Mouse (Mus musculus): Measurements from ENCODE around the gene Isy1.

The Isy1 gene

GRCm38 (mm10) chr6:87814486-87814885, 24.1 kb downstream of the Isy1 start:
- no peak for DNase-seq (ENCODE audit: low read depth, low spot score)
- Histone ChIP-seq H3K27me3 (ENCODE audit: control insufficient read depth, insufficient read depth, low read length, poor library complexity, severe bottlenecking) (no peaks in the 10 kb centered on the region; the same call in 1 of the 2 replicates), H3K36me3 (ENCODE audit: control insufficient read depth, insufficient read depth, low read length, poor library complexity, severe bottlenecking) (peaks cover 3% of the 10 kb centered on the region; the same call in 1 of the 2 replicates)

GRCm38 (mm10) chr6:87812656-87813055, 25.9 kb downstream of the Isy1 start:
- Histone ChIP-seq H3K27me3 (ENCODE audit: control insufficient read depth, insufficient read depth, low read length, poor library complexity, severe bottlenecking) (no peaks in the 10 kb centered on the region; the same call in 1 of the 2 replicates), H3K36me3 (ENCODE audit: control insufficient read depth, insufficient read depth, low read length, poor library complexity, severe bottlenecking) (peaks cover 2% of the 10 kb centered on the region; the same call in 1 of the 2 replicates)
- DNase-seq (ENCODE audit: low read depth, low spot score), result no peak

- Histone ChIP-seq H3K27me3 (ENCODE audit: control insufficient read depth, insufficient read depth, low read length, poor library complexity, severe bottlenecking) (no peaks in the 10 kb centered on the region), H3K36me3 (ENCODE audit: control insufficient read depth, insufficient read depth, low read length, poor library complexity, severe bottlenecking) (no peaks in the 10 kb centered on the region; the same call in 1 of the 2 replicates)
- DNase-seq (ENCODE audit: low read depth, low spot score), result peak; percentile 89
Observed at GRCm38 (mm10) chr6:87811675-87812338, 26.8 kb downstream of the Isy1 start, which contains the start of gene Rab43. Rab43 (minus strand) TSS chr6:87812164.

GRCm38 (mm10) chr6:87810713-87811669, 27.6 kb downstream of the Isy1 start:
- no peaks in the 10 kb centered on the region; the same call in 1 of the 2 replicates for H3K36me3 ChIP-seq (ENCODE audit: control insufficient read depth, insufficient read depth, low read length, poor library complexity, severe bottlenecking)
- DNase-seq (ENCODE audit: low read depth, low spot score), result peak; percentile 80
- no peaks in the 10 kb centered on the region for H3K27me3 ChIP-seq (ENCODE audit: control insufficient read depth, insufficient read depth, low read length, poor library complexity, severe bottlenecking)

GRCm38 (mm10) chr6:87810311-87810710, 28.3 kb downstream of the Isy1 start:
- Histone ChIP-seq H3K36me3 (ENCODE audit: control insufficient read depth, insufficient read depth, low read length, poor library complexity, severe bottlenecking) (no peaks in the 10 kb centered on the region), H3K27me3 (ENCODE audit: control insufficient read depth, insufficient read depth, low read length, poor library complexity, severe bottlenecking) (no peaks in the 10 kb centered on the region)
- DNase-seq (ENCODE audit: low read depth, low spot score), result no peak

- Histone ChIP-seq H3K27me3 (ENCODE audit: control insufficient read depth, insufficient read depth, low read length, poor library complexity, severe bottlenecking) (no peaks in the 10 kb centered on the region), H3K36me3 (ENCODE audit: control insufficient read depth, insufficient read depth, low read length, poor library complexity, severe bottlenecking) (no peaks in the 10 kb centered on the region; the same call in 1 of the 2 replicates)
- peak; percentile 14 for DNase-seq (ENCODE audit: low read depth, low spot score)
Observed at GRCm38 (mm10) chr6:87809651-87810161, 28.9 kb downstream of the Isy1 start.

GRCm38 (mm10) chr6:87809144-87809543, 29.5 kb downstream of the Isy1 start:
- Histone ChIP-seq H3K27me3 (ENCODE audit: control insufficient read depth, insufficient read depth, low read length, poor library complexity, severe bottlenecking) (no peaks in the 10 kb centered on the region), H3K36me3 (ENCODE audit: control insufficient read depth, insufficient read depth, low read length, poor library complexity, severe bottlenecking) (no peaks in the 10 kb centered on the region; the same call in 1 of the 2 replicates)
- peak; percentile 68 for DNase-seq (ENCODE audit: low read depth, low spot score)

- no peak for DNase-seq (ENCODE audit: low read depth, low spot score)
- no peaks in the 10 kb centered on the region for H3K27me3 ChIP-seq (ENCODE audit: control insufficient read depth, insufficient read depth, low read length, poor library complexity, severe bottlenecking)
- H3K36me3 ChIP-seq (ENCODE audit: control insufficient read depth, insufficient read depth, low read length, poor library complexity, severe bottlenecking), result no peaks in the 10 kb centered on the region; the same call in 1 of the 2 replicates
Observed at GRCm38 (mm10) chr6:87808521-87808920, 30.1 kb downstream of the Isy1 start.

GRCm38 (mm10) chr6:87807735-87808440, 30.7 kb downstream of the Isy1 start:
- Histone ChIP-seq H3K27me3 (ENCODE audit: control insufficient read depth, insufficient read depth, low read length, poor library complexity, severe bottlenecking) (no peaks in the 10 kb centered on the region), H3K36me3 (ENCODE audit: control insufficient read depth, insufficient read depth, low read length, poor library complexity, severe bottlenecking) (no peaks in the 10 kb centered on the region; the same call in 1 of the 2 replicates)
- no peak for DNase-seq (ENCODE audit: low read depth, low spot score)

GRCm38 (mm10) chr6:87806857-87807256, 31.7 kb downstream of the Isy1 start:
- Histone ChIP-seq H3K36me3 (ENCODE audit: control insufficient read depth, insufficient read depth, low read length, poor library complexity, severe bottlenecking) (no peaks in the 10 kb centered on the region; the same call in 1 of the 2 replicates), H3K27me3 (ENCODE audit: control insufficient read depth, insufficient read depth, low read length, poor library complexity, severe bottlenecking) (no peaks in the 10 kb centered on the region)
- DNase-seq (ENCODE audit: low read depth, low spot score), result peak; percentile 22

GRCm38 (mm10) chr6:87806028-87806427, 32.6 kb downstream of the Isy1 start:
- Histone ChIP-seq H3K36me3 (ENCODE audit: control insufficient read depth, insufficient read depth, low read length, poor library complexity, severe bottlenecking) (no peaks in the 10 kb centered on the region; the same call in 1 of the 2 replicates), H3K27me3 (ENCODE audit: control insufficient read depth, insufficient read depth, low read length, poor library complexity, severe bottlenecking) (no peaks in the 10 kb centered on the region)
- peak; percentile 74 for DNase-seq (ENCODE audit: low read depth, low spot score)

- DNase-seq (ENCODE audit: low read depth, low spot score), result no peak
- no peaks in the 10 kb centered on the region for H3K27me3 ChIP-seq (ENCODE audit: control insufficient read depth, insufficient read depth, low read length, poor library complexity, severe bottlenecking)
- no peaks in the 10 kb centered on the region; the same call in 1 of the 2 replicates for H3K36me3 ChIP-seq (ENCODE audit: control insufficient read depth, insufficient read depth, low read length, poor library complexity, severe bottlenecking)
Observed at GRCm38 (mm10) chr6:87805448-87805847, 33.1 kb downstream of the Isy1 start.

GRCm38 (mm10) chr6:87804886-87805285, 33.7 kb downstream of the Isy1 start:
- H3K36me3 ChIP-seq (ENCODE audit: control insufficient read depth, insufficient read depth, low read length, poor library complexity, severe bottlenecking), result no peaks in the 10 kb centered on the region; the same call in 1 of the 2 replicates
- no peak for DNase-seq (ENCODE audit: low read depth, low spot score)

GRCm38 (mm10) chr6:87804036-87804435, 34.6 kb downstream of the Isy1 start:
- DNase-seq (ENCODE audit: low read depth, low spot score), result no peak
- Histone ChIP-seq H3K36me3 (ENCODE audit: control insufficient read depth, insufficient read depth, low read length, poor library complexity, severe bottlenecking) (no peaks in the 10 kb centered on the region; the same call in 1 of the 2 replicates), H3K27me3 (ENCODE audit: control insufficient read depth, insufficient read depth, low read length, poor library complexity, severe bottlenecking) (no peaks in the 10 kb centered on the region)

More at GRCm38 (mm10) chr6:87804886-87805285, 33.7 kb downstream of the Isy1 start:
- no peaks in the 10 kb centered on the region for H3K27me3 ChIP-seq (ENCODE audit: control insufficient read depth, insufficient read depth, low read length, poor library complexity, severe bottlenecking)
